Mouse (Mus musculus): ENCODE measurements around the gene Mrps22.

DNA sequence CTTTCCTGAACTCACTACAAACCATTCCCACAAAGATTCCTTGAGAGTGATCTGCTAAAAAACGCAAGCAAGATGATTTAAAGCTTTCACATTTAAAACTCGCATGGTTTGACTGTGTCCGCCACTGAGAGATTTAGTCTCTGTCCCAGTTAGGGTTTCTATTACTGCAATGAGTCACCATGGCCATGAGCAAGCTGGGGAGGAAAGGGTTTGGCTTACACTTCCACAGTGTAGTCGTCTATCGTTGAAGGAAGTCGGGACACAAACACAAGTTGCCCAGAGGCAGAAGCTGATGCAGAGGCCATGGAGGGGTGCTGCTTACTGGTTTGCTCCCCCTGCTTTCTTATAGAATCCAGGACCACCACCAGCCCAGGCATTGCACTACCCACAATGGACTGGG is 1.4 kb downstream of the Mrps22 start:
- TF ChIP-seq CTCF (IDR thresholded peaks at IDR 0.05; ENCODE audit: control insufficient read depth, insufficient read depth, low read length) (no peak), POLR2A (IDR thresholded peaks at IDR 0.05; ENCODE audit: borderline replicate concordance, control insufficient read depth, low read depth, low read length) (no peak)

Measured in bone marrow, adult 2 months (tissue).